Mouse (Mus musculus): Measurements from ENCODE around the gene Siae.

Gene Siae

GRCm38 (mm10) chr9:37540701-37541575 is 14.6 kb upstream of the Siae start:
- ATAC-seq (ENCODE audit: low TSS enrichment) = peak; percentile 18

- ATAC-seq (ENCODE audit: low TSS enrichment) = no peak; the same call in 1 of the 2 replicates
Measured at GRCm38 (mm10) chr9:37541851-37542642, 13.5 kb upstream of the Siae start.

- ATAC-seq (ENCODE audit: low TSS enrichment) = no peak
Measured at GRCm38 (mm10) chr9:37543869-37544440, 11.5 kb upstream of the Siae start.

- no peak for ATAC-seq (ENCODE audit: low TSS enrichment)
Measured at GRCm38 (mm10) chr9:37544447-37545165, 10.9 kb upstream of the Siae start.

GRCm38 (mm10) chr9:37545166-37545610 is 10.3 kb upstream of the Siae start:
- no peak for ATAC-seq (ENCODE audit: low TSS enrichment)

GRCm38 (mm10) chr9:37545847-37546452 is 9.5 kb upstream of the Siae start:
- ATAC-seq (ENCODE audit: low TSS enrichment) = no peak

- no peak for ATAC-seq (ENCODE audit: low TSS enrichment)
Measured at GRCm38 (mm10) chr9:37546889-37547288, 8.6 kb upstream of the Siae start.

GRCm38 (mm10) chr9:37550435-37550834 is 5.1 kb upstream of the Siae start:
- ATAC-seq (ENCODE audit: low TSS enrichment) = no peak

GRCm38 (mm10) chr9:37551751-37552531 is 3.6 kb upstream of the Siae start:
- peak; percentile 18 for ATAC-seq (ENCODE audit: low TSS enrichment)

GRCm38 (mm10) chr9:37552536-37553293 is 2.8 kb upstream of the Siae start, which contains the start of gene Nrgn:
TSS of gene Nrgn (minus strand) at chr9:37552904.
- ATAC-seq (ENCODE audit: low TSS enrichment) = peak; percentile 69

- no peak for ATAC-seq (ENCODE audit: low TSS enrichment)
Measured at GRCm38 (mm10) chr9:37554279-37554678, 1.2 kb upstream of the Siae start.

- ATAC-seq (ENCODE audit: low TSS enrichment) = peak; percentile 7; the same call in 1 of the 2 replicates
Measured at GRCm38 (mm10) chr9:37556366-37556765, 868 bp downstream of the Siae start.

GRCm38 (mm10) chr9:37560617-37561016 is 5.1 kb downstream of the Siae start:
- ATAC-seq (ENCODE audit: low TSS enrichment) = no peak

- no peak for ATAC-seq (ENCODE audit: low TSS enrichment)
Measured at GRCm38 (mm10) chr9:37563805-37564204, 8.3 kb downstream of the Siae start.

GRCm38 (mm10) chr9:37567019-37567418 is 11.5 kb downstream of the Siae start:
- ATAC-seq (ENCODE audit: low TSS enrichment) = no peak

- ATAC-seq (ENCODE audit: low TSS enrichment) = peak; percentile 56
Measured at GRCm38 (mm10) chr9:37567454-37567853, 12.0 kb downstream of the Siae start.

GRCm38 (mm10) chr9:37567892-37568604 is 12.6 kb downstream of the Siae start:
- peak; percentile 89 for ATAC-seq (ENCODE audit: low TSS enrichment)

- ATAC-seq (ENCODE audit: low TSS enrichment) = peak; percentile 2; the same call in 1 of the 2 replicates
Measured at GRCm38 (mm10) chr9:37568605-37569214, 13.2 kb downstream of the Siae start.

All from frontal cortex, adult (tissue).